Mouse (Mus musculus): ENCODE results near the gene Esr1.

Gene Esr1

DNA sequence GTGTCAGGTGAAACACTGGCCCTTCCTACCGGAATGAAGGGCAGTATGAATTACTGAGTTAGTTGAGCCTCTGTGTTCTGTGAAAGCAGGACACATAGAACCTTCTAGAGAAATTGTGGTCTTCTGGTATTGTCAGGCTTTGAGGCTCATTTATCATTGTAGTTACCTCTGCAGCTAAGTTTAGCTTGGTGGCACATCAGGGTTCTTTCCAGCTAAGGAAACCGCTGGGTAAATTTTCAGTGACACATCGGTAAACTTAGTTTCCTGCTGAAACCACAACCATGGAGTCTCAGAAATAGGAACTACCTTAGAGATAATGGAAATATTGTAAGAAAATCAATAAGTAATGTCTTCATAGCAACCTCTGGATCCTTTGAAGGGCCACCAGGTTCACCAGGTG lies 366.0 kb downstream of the Esr1 start:
- no peak for DNase-seq (ENCODE audit: low read depth, low spot score)

DNA sequence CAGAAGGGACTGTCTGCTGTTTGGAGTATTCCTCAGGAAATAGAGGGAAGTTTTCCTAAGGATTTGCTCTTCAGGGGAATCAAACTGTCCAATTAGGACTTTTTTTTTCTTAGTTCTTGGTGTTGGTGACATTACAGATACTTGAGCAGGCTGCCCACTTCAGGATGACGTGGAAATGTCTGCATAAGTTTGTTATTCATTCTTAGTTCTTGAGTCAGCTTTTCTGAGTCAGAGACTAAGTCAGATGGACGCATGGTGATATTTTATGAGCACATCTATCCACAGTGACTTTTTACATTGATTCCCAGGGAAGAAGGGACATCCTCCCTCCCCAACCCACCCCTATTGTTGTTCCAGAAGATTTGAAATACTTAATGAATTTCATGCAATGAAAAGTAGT lies 372.5 kb downstream of the Esr1 start:
- no peak for DNase-seq (ENCODE audit: low read depth, low spot score)

DNA sequence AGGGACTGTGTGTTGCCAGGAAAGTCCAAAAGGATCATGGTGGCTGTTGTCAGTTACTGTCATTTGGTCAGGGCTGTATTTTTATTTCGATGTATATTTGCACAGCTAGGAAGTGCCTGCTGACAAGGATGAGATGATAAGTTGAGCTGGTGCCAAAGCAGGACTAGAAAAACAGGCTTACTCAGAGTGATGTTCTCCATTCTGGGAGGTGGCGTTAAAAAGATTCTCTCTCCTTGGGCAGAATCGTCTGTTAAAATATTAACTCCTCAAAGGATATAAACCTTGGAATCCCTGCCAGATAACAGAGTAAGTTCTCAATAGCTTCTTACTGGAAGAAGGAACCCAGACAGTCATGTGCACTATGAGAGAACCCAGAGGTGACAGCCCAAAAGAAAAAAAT lies 382.4 kb downstream of the Esr1 start:
- DNase-seq (ENCODE audit: low read depth, low spot score) = no peak

DNA sequence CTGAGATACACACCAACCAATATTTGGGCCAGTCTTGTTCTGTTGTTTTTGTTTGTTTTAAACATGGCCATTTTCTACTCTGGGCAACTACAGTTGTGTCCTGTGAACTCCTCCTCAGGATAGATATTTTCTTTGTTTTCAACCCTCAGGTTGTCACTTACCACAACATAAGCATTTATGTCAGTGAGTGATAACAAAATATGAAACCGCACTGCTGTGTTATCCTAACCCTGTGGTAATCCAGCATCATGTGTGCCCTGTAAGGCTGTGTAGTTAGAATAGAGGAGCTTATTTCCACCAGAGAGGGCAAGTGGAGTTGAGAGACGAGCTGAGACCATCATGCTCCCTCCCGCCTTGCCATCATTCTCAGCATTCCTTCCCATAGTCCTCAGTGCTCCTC lies 385.2 kb downstream of the Esr1 start:
- DNase-seq (ENCODE audit: low read depth, low spot score) = no peak

DNA sequence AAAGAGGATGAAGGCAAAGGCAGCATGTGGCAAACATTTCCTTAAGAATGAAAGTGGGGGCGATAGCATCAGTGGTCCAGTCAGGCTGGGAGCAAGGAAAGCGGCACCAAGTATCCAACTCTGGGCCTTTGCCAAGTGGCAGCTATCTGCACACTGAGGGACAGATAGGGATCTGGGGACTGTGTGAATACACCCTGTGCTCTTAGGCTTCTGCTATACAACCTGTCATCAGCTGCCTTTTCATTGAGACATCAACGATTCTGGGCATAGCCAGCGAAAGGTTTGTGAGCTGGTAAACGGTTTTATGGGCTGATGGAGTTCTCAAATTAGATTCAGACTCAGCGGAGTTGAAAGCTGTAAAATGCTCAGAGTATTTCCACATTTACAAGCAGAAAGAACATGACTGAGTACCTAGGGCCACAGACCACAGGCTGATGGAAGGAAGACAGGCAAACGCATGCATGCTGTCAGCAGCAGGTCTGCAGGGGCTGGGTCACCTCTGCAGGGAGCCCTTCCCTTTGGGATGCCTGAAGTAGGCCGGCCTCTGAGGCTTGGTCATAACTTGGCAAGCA lies 397.5 kb downstream of the Esr1 start:
- DNase-seq (ENCODE audit: low read depth, low spot score) = no peak

DNA sequence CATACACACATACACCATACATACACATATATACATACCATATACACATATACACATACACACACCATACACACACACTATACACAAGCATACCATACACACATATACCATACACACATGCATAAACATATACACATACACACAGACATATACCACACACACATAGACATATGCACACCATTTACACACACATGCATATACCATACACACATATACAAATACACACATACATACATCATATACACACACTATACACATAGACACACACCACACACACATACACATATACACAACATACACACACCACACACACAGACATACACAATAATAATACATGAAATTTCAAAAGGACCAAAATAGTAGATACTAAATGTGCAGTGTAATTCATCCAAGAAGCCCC lies 400.6 kb downstream of the Esr1 start:
- no peak for DNase-seq (ENCODE audit: low read depth, low spot score)

DNA sequence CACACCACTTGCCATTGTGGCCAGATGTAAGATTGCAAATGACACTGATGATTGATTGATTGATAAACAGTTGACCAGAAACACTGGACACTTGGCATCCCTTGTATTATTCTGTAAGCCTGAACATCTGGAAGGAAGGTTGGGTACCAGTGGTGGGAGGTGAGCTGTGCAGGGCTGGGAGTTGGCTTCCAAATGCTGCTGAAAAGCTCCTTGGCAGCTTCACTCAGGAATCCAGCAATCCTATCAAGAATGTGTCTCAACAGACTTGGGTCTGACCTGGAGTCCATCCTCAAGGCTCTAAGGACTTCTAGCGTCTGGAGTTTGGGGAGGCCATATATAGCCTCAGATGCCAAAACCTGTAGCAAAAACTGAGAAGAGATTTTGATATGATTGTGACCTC lies 403.6 kb downstream of the Esr1 start:
- DNase-seq (ENCODE audit: low read depth, low spot score) = no peak

DNA sequence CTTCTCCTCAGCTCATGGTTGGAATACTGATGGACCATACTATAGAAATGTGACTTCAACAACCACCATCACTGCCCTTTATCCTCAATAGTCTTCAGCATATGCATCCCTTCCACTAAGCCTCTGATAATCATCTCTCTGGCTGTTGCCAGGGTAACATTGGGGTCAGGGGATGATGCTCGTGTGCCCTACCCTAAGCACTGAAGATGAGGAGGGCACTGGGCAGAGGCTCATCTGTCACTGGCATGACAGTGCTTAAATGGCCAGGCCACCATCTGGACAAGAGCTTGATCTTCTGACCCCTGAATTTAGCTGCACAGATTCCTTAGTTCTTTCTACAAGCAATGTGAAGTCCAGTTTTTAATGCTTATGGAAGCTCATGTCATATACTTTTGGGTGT lies 405.8 kb downstream of the Esr1 start:
- no peak for DNase-seq (ENCODE audit: low read depth, low spot score)

DNA sequence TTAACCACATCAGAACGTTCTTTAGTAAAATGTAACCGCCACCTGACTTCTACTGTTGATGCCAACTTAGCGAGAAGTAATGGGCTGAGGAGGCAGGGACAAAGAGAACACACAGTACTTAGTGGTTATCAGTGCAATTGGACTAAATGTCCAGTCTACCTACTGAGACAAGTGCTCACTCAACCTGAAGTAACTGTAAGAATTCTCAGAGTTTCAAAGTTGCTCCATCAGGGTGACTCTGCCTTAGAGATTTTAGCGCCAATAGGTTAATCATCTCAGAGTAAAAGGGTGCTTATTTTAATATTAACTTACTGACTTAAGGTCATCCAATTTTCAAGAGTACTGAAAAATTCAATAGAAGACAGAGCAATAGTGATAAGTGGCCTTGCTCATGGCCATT lies 414.5 kb downstream of the Esr1 start:
- no peak for DNase-seq (ENCODE audit: low read depth, low spot score)

DNA sequence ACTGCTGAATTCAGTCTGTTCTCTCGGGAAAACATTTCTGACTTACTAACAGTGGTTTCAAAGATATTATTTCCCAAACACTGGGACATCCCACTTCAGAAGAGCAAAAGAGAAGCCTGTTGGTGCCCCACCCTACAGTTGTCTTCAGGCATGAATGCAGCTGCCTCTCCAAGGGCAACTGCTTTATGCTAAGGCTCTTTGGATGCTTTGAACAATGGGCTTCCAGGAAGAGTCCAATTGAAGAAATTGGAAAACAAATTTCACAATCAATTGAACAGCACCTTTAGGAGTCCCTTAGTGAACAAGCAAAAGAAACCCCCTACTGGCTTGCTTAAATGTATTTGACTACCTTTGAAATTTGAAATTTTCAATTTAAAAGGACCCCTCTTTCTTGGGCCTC lies 415.8 kb downstream of the Esr1 start:
- DNase-seq (ENCODE audit: low read depth, low spot score) = no peak

DNA sequence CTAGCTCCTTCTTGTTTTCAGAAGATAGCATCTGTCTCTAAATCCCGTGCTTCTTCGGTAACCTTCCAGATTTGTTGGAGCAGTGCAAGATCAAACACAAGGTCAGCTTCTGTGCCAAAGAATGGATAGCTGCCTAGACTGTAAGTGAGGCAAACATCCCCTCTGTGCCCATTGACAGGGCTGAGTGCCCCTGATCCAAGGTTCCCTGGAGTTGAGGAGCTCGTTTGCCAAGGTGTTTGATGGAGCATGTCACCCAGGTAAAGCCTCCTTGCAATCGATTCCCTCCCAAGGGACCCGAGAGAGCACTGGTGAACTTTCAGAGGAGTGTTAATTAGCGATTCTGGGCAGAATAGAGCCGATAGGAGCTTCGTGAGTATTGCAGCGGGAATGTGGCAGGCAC lies 416.9 kb downstream of the Esr1 start:
- no peak for DNase-seq (ENCODE audit: low read depth, low spot score)

DNA sequence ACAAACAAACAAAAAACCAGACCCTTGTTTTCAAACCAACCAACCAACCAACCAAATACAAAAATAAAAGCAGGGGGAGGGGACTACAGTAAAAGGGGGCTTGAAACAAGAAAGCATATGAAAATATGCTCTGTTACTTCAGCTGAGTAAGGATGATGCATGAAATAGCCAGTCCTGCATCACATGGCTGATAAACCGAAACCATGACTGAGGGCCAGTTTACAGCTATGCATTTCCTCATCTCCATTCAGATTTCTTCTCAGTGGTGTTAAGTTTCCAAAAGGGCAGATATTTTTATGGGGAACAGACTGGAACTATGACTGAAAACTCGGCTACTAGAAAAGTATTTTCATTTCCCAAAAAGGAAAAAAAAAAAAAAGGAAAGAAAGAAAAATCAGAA lies 417.8 kb downstream of the Esr1 start:
- DNase-seq (ENCODE audit: low read depth, low spot score) = no peak

DNA sequence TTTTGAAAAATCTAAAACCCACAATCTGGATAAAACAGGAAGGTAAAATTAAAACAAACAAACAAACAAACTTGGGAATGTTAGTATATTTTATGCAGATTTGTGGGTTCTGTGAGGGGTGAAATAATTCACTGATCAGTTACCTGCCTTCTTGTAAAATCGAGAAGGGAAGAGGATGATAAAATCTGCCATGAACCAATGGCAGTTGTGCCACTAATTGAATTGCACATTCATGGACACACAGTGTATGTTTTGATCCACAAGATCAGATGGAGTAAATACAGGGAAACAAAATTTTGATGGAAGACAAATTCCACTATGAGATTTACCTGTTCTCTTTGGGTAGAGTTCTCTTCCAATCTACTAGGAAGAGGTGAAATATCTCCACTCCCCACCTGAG lies 418.5 kb downstream of the Esr1 start:
- DNase-seq (ENCODE audit: low read depth, low spot score) = no peak

DNA sequence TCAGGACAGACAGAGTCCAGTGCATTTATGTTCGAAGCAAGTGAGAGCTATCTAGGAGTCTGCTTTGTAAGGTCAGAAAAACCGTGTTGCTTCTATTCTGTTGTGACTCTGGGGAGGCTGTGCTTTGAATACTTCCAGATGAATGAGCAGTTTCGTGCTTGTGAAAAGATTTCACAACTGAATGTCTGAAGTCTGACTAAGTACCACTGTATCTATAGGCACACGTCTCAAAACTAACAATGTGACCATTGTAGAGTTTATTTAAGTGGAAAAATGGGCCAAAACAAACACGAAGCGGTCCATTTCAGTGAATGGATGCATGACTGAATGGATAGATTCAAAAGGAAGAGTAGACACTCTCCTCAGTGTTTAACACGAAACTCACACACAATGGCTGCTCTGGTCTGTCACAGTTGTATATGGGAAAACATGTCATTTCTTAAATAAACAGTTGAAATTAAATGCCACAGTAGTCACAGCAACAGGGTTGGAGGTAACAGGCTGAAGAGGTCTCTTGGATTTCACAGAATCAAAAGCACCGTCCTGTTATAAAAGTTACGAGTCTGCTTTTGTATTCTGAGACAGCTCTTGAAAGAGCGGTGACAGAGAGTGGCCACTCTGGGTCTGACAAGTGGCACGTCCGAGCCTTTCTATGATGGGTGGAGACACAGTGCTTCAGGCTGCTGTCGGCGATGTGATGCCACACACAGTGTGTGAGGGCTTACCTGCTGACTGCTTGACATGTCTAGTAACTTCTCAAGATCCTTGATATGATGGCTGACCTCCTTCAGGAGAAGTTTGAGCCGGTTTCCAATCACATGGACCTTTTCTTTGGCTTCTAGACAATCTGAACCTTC lies 421.0 kb downstream of the Esr1 start:
- DNase-seq (ENCODE audit: low read depth, low spot score) = no peak

DNA sequence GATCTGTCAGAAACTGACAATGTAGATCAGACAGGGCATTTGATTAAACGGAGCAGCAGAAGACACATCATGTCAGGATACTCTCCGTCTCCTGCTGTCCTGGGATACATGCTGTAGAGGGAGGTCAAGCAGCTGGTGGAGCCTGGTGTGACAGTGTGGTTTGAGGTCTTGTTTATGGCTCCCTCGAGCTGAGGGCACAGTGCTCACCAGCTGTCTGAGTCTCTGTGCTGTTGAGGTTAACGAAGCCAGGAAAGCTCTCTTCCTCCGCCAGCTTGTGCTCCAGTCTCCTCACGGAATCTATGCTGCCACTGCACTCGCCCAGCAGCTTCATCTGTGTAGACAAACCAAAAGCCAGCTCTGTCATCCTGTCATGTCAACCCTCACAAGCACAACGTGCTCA lies 429.9 kb downstream of the Esr1 start:
- no peak for DNase-seq (ENCODE audit: low read depth, low spot score)

DNA sequence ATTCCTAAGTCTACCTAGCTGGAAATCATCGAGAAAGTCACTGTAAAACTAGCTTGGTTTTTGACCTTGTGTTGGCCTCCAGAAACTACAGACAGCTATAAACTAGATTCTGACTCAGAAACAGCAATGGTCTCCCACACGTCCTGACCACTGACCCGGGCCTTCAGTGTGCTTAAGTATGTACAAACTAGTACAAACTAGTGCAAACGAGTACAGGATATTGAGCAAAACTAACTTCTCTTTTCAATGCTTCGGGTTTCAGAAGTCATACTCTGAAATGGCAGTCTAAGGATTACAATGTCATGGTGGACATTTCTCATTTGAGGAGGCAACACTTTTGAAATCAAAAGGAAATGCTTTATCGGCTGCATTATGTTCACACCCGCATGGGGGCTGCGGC lies 433.1 kb downstream of the Esr1 start:
- no peak for DNase-seq (ENCODE audit: low read depth, low spot score)

DNA sequence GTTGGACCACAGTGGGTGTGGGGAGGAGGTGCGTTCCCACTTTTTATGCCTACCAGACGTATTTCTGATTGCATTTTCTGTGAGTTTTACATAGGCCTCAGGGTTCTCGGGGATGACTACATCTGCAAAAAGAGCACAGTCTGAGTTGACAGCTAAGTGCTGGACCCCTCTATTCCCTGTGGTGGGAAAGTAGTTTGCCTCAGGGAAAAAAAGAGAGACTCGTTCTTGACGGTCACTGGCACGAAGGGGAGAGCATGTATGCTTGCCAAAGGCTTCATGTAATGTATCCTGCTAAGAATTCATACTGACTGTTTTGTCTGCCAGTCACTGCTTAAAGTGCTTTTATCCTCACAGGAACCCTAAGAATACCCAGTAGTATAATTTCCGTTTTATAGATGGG lies 433.8 kb downstream of the Esr1 start:
- DNase-seq (ENCODE audit: low read depth, low spot score) = no peak

DNA sequence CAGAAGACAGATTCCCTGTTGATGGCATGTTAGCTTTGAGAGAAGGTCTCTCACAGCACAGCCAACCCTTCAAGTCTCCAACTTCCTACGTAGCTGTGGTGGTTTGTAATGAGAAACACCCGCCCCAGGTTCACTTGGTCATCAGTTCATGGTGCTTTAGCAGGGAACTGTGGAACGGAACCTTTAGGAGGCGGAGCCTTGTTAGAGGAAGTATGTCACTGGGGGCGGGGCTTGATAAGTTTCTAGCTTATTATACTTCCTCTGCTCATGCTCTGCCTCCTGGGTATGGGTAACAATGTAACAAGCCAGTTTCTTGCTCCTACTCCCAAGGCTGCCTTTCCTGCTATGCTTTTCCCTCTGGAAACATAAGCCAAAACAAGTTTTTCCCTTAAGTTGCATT lies 434.3 kb downstream of the Esr1 start:
- DNase-seq (ENCODE audit: low read depth, low spot score) = no peak

Data from skeletal muscle tissue, adult 2 months (tissue).